Mouse (Mus musculus) splenic B cell, adult 2 months (primary cell): ENCODE data around the gene Lhfp.

Experiments
- DNase-seq: peaks from one replicate; pipeline ENCODE4 v3.0.0-alpha.2; 2011; ENCODE audit warnings: low read depth, low spot score
- H3K27me3 ChIP-seq: 2 replicates; pipeline ENCODE4 v1.6.1; 2012; ENCODE audit warnings: mild to moderate bottlenecking, low read length, moderate library complexity, mixed read lengths; ENCODE audit not compliant: control insufficient read depth, poor library complexity, insufficient read depth, severe bottlenecking
- H3K36me3 ChIP-seq: 2 replicates; pipeline ENCODE4 v1.6.1; 2012; ENCODE audit warnings: mild to moderate bottlenecking, low read length, moderate library complexity, mixed read lengths; ENCODE audit not compliant: control insufficient read depth, poor library complexity, insufficient read depth, severe bottlenecking

Gene Lhfp

DNA sequence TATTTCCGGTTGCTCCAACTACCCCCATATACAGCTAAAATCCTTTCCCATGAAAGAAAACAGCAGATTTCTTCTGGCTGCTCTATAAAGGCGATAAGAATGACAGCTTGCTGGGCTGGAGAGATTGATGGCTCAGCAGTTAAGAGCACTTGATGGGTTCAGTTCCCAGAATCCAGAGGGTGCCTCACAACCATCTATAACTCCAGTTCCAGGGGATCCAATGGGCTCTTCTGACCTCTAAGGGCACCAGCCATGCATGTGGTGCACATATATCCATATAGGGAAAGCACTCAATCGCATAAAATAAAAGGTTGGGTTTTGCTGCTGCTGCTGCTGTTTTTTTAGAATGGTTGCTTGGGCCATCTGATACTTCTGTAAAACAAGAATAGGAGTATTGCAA, 251.1 kb downstream of the Lhfp start:
- Histone ChIP-seq H3K27me3 (no peaks in the 10 kb centered on the region), H3K36me3 (no peaks in the 10 kb centered on the region)
- DNase-seq, result no peak

DNA sequence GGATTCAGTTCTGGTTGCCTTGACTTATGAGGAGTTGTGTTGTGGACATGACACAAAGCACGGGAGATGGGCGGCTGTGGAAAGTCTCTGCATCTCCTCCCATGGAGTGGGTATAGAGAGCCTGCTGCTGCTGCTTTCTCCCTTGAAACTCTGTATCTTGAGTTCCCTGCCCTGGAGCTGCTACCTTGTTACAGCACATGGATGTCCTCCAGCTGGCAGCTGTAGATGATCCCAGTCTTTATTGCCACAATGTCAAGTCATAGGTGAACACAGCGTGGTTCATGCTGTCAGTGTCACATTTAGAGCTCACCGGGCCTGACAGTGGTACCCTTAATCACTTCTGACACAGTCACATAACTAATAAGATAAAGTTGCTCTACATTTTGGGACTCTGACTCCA, 251.7 kb downstream of the Lhfp start:
- DNase-seq, result no peak
- H3K36me3 ChIP-seq, result no peaks in the 10 kb centered on the region
- no peaks in the 10 kb centered on the region for H3K27me3 ChIP-seq

DNA sequence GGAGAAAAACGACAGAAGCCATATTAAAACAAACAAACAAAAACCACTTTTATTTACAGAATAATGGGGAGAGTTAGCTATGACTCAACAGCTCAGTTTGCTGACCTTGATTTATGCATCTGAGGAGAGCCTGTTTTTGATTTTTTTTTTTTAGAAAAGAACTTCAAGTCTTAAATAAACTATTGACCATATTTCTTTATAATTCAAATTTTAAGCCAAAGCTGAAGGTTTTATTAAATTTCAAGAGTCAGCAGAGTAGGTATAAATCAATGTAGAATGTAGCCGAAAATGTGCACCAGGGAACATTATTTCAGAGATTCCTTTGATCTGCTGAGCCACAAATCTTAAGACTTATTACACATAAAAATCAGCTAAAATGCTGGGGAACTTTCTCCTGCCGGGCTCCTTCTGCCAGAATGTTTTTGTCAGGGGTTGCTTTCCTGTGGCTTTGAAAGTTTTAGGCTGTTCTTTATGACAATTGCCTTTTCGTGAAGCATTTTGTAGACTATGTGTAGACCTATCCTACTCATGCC, 252.6 kb downstream of the Lhfp start:
- DNase-seq, result no peak
- no peaks in the 10 kb centered on the region for H3K27me3 ChIP-seq
- no peaks in the 10 kb centered on the region for H3K36me3 ChIP-seq

DNA sequence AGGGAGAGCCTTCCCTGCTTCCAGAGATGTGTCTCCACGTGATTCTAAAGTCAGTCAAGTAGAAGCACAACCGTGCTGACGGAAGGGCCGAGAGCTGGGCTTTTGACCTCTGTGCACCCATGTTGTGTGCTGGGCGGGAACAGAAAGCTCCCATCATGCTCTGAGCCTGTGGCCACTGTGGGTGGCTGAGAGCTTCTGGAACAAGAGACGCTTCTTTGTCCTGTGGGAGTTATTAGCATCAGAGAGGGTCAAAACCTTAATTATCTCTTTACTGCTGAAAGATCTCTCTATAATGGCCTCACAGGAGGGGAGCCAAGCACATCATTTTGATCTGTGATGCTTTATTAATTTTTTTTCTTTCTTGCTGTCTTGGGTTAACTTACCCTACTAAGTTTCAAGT, 253.5 kb downstream of the Lhfp start:
- Histone ChIP-seq H3K27me3 (no peaks in the 10 kb centered on the region), H3K36me3 (no peaks in the 10 kb centered on the region)
- no peak for DNase-seq

DNA sequence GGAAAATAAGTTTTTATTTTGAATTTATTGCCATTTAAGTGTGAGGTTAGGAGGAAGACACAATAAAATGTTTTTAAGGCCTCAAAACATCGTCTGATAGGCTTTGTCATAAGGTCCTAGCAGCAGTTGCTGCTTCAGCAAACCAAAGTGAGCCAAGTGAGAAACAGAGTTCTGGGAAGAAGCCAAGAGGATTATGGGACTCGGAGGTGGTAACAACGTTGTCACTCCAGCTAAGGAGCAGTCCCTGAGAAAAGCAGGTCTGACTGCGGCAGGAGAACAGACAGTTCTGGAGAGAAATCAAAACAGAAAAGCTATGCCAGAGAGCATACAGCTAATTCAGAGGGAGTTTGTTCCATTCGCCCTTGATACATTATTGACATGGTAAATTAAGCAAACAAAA, 260.5 kb downstream of the Lhfp start:
- H3K27me3 ChIP-seq, result no peaks in the 10 kb centered on the region
- DNase-seq, result no peak
- no peaks in the 10 kb centered on the region for H3K36me3 ChIP-seq

DNA sequence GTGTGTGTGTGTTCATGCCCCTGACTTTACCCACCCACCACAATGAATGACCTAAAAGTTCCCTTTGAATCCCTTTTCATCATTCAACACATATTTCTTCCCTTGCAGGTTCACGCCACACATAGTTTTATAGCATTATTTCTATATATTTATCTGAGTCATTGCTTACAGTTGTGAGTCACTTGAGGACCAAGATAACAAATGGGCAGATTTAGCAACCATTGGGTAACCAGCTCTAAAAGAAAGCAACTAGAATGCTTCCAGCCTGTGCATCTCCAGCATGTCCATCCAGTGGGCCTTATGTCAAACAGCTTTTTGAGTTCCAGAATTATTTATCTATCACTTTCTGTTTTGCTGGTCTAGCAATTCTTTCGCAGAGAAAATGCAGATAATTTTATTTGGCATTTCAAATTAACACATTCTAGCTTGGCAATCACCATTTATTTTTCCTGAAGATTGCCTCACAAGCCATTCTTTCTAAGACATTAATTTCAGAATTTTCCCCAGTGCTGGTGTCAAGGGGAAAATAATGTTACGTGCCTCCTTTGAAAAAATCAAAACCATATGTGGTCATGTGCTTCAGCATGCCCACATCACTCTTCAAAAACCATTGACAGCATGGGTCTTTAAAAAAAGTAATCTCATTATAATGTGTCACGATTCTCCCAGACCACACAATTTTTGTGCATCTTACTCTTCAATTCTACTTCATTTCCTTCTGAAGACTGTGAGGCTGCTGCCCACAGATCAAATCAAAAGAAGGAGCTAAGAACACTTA, 263.0 kb downstream of the Lhfp start:
- DNase-seq, result no peak
- Histone ChIP-seq H3K36me3 (no peaks in the 10 kb centered on the region), H3K27me3 (no peaks in the 10 kb centered on the region)

DNA sequence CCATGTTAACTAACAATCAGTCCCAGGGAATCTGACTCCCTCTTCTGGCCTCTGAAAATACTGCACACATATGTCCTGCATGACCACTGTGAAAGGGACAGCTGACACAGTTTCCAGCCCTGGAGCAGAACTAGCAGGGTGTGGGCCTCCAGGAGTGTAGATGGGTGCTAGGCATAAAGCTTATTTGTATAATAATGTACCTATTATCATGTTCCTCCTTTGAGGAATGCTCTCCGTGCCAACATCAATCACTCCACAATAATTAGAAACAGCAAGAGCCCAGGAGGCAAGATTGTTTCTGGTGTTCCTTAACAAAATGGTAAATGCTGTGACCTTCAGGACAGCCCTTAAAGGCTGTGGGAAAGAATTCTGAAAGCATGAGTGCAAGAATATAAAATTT, 264.5 kb downstream of the Lhfp start:
- Histone ChIP-seq H3K36me3 (no peaks in the 10 kb centered on the region), H3K27me3 (no peaks in the 10 kb centered on the region)
- no peak for DNase-seq

DNA sequence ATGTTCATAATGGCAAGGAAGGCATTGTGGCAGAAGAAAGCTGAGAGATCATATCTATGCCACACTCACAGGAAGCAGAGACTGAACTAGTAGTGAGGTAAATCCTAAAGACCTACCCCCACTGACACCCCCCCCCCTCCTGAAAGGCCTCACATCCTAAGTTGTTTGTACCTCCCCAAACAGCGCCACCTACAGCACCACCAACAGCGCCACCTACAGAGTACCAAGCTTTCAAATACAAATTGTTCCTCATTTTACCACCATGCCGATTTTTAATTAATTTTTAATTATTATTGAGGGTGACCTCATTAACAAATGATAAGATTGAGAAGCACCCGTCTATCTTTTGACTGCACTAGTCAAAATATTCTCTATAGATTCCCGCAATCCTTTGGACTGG, 267.3 kb downstream of the Lhfp start:
- DNase-seq, result peak; percentile 40
- Histone ChIP-seq H3K36me3 (no peaks in the 10 kb centered on the region), H3K27me3 (no peaks in the 10 kb centered on the region)

DNA sequence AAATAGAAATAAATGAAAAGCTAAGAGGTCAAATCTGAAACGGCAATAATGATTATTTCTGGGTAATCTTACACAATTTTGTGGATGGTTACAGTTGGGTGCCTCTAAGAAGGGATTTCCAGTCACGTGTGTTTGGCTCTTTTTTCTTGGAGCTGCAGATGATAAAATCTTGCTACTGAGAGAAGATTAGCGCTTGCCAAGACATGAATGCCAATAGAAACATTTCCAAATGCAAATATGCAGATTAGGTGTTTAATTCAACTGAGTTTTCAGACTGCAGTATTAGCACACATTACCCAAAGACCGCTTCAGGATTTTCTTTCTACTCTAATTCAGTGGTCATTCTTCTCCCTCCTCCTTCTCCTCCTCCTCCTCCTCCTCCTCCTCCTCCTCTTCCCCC, 268.8 kb downstream of the Lhfp start:
- no peak for DNase-seq
- Histone ChIP-seq H3K36me3 (no peaks in the 10 kb centered on the region), H3K27me3 (no peaks in the 10 kb centered on the region)

DNA sequence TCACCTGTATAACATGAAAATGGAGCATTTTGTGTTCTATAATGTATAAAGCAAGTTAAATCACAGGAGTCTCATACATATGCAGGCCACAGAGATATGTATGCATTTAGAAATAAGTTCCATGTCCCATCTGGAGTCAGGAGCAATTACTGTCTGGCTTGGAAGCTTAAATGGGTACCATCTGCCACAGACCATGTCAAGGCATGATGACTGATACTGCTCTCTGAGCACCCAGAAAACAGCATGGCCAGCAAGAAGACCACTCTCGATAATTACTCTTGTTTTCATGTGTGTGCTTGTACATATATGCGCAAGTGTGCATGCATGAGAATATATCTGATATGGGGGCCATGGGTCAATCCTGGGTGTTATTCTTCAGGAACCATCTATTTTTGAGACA, 269.3 kb downstream of the Lhfp start:
- Histone ChIP-seq H3K27me3 (no peaks in the 10 kb centered on the region), H3K36me3 (no peaks in the 10 kb centered on the region)
- no peak for DNase-seq
